Mouse (Mus musculus): ENCODE data around the gene Diaph3. TPM values are rescaled to one million over a fixed set of nuclear protein-coding genes. Genes with fewer than 3 reads are reported as not detected.
"Not testable (repeated sequence)": the region's sequence is repeated elsewhere in the genome, so short reads cannot be mapped to it uniquely, and the experiment has no call there.

Diaph3 gene
- polyA plus RNA-seq, 1 experiment from 2014 or later = 10.2 TPM

GRCm38 (mm10) chr14:87123091-87123490, 17.9 kb downstream of the Diaph3 start:
- Histone ChIP-seq H3K4me3 (replicated peaks) (no peak overlapping the region), H3K36me3 (no peaks in the 10 kb centered on the region), H3K27me3 (replicated peaks) (no peaks in the 10 kb centered on the region), H3K4me1 (replicated peaks) (no peaks in the 10 kb centered on the region), H3K27ac (no peak overlapping the region), H3K4me2 (replicated peaks) (no peak overlapping the region), H3K9me3 (no peaks in the 10 kb centered on the region), H3K9ac (no peak overlapping the region)
- 89% methylated on average over 15 of the region's 15 CpGs for WGBS
- ATAC-seq = no peak

GRCm38 (mm10) chr14:87121868-87122267, 19.2 kb downstream of the Diaph3 start:
- ATAC-seq = no peak
- no peaks in the 10 kb centered on the region for H3K27me3 ChIP-seq (replicated peaks)
- H3K4me1 ChIP-seq (replicated peaks) = no peaks in the 10 kb centered on the region
- no peak overlapping the region for H3K4me2 ChIP-seq (replicated peaks)
- no peak overlapping the region for H3K9ac ChIP-seq
- no peak overlapping the region for H3K4me3 ChIP-seq (replicated peaks)
- H3K36me3 ChIP-seq = no peaks in the 10 kb centered on the region
- H3K27ac ChIP-seq = no peak overlapping the region
- H3K9me3 ChIP-seq = no peaks in the 10 kb centered on the region
- 67% methylated on average over 6 of the region's 6 CpGs for WGBS

GRCm38 (mm10) chr14:87110634-87111033, 30.4 kb downstream of the Diaph3 start:
- ATAC-seq = no peak
- no peak overlapping the region for H3K4me3 ChIP-seq (replicated peaks)
- H3K4me2 ChIP-seq (replicated peaks) = no peak overlapping the region
- no peaks in the 10 kb centered on the region for H3K36me3 ChIP-seq
- no peaks in the 10 kb centered on the region for H3K9me3 ChIP-seq
- no peak overlapping the region for H3K27ac ChIP-seq
- no peaks in the 10 kb centered on the region for H3K27me3 ChIP-seq (replicated peaks)
- H3K9ac ChIP-seq = no peak overlapping the region
- 38% methylated on average over 2 of the region's 2 CpGs for WGBS
- no peaks in the 10 kb centered on the region for H3K4me1 ChIP-seq (replicated peaks)

GRCm38 (mm10) chr14:87099380-87100088, 41.5 kb downstream of the Diaph3 start:
- WGBS = 72% methylated on average over 1 of the region's 1 CpGs
- H3K4me2 ChIP-seq (replicated peaks) = no peak overlapping the region
- H3K9me3 ChIP-seq = no peaks in the 10 kb centered on the region

GRCm38 (mm10) chr14:87098093-87098492, 42.9 kb downstream of the Diaph3 start:
- ATAC-seq = no peak
- no peak overlapping the region for H3K4me3 ChIP-seq (replicated peaks)
- H3K9ac ChIP-seq = no peak overlapping the region
- H3K4me1 ChIP-seq (replicated peaks) = no peaks in the 10 kb centered on the region
- H3K36me3 ChIP-seq = no peaks in the 10 kb centered on the region
- WGBS = 83% methylated on average over 2 of the region's 2 CpGs
- H3K4me2 ChIP-seq (replicated peaks) = no peak overlapping the region
- no peak overlapping the region for H3K27ac ChIP-seq
- H3K27me3 ChIP-seq (replicated peaks) = no peaks in the 10 kb centered on the region
- H3K9me3 ChIP-seq = no peaks in the 10 kb centered on the region

More at GRCm38 (mm10) chr14:87099380-87100088, 41.5 kb downstream of the Diaph3 start:
- Histone ChIP-seq H3K4me1 (replicated peaks) (no peaks in the 10 kb centered on the region), H3K4me3 (replicated peaks) (no peak overlapping the region), H3K27ac (no peak overlapping the region), H3K27me3 (replicated peaks) (no peaks in the 10 kb centered on the region), H3K36me3 (no peaks in the 10 kb centered on the region), H3K9ac (no peak overlapping the region)
- no peak for ATAC-seq

- no peaks in the 10 kb centered on the region for H3K36me3 ChIP-seq
- 92% methylated on average over 3 of the region's 3 CpGs for WGBS
- no peaks in the 10 kb centered on the region for H3K9me3 ChIP-seq
- ATAC-seq = no peak
- H3K9ac ChIP-seq = no peak overlapping the region
- H3K4me3 ChIP-seq (replicated peaks) = no peak overlapping the region
- no peak overlapping the region for H3K4me2 ChIP-seq (replicated peaks)
- no peaks in the 10 kb centered on the region for H3K27me3 ChIP-seq (replicated peaks)
- no peaks in the 10 kb centered on the region for H3K4me1 ChIP-seq (replicated peaks)
- H3K27ac ChIP-seq = no peak overlapping the region
These were observed 49.5 kb downstream of the Diaph3 start for GRCm38 (mm10) chr14:87091522-87091921.

- Histone ChIP-seq H3K27ac (no peak overlapping the region), H3K4me1 (replicated peaks) (no peaks in the 10 kb centered on the region), H3K9me3 (no peaks in the 10 kb centered on the region), H3K4me3 (replicated peaks) (no peak overlapping the region), H3K36me3 (no peaks in the 10 kb centered on the region), H3K27me3 (replicated peaks) (no peaks in the 10 kb centered on the region), H3K4me2 (replicated peaks) (no peak overlapping the region), H3K9ac (no peak overlapping the region)
- WGBS = 87% methylated on average over 5 of the region's 5 CpGs
- no peak for ATAC-seq
These were observed 49.9 kb downstream of the Diaph3 start for GRCm38 (mm10) chr14:87091108-87091507.

GRCm38 (mm10) chr14:87088928-87089327, 52.1 kb downstream of the Diaph3 start:
- no peak overlapping the region for H3K27ac ChIP-seq

GRCm38 (mm10) chr14:87088456-87088855, 52.6 kb downstream of the Diaph3 start:
- Histone ChIP-seq H3K9me3 (no peaks in the 10 kb centered on the region), H3K27me3 (replicated peaks) (no peaks in the 10 kb centered on the region), H3K27ac (no peak overlapping the region), H3K9ac (no peak overlapping the region), H3K4me2 (replicated peaks) (no peak overlapping the region), H3K36me3 (no peaks in the 10 kb centered on the region), H3K4me3 (replicated peaks) (no peak overlapping the region), H3K4me1 (replicated peaks) (no peaks in the 10 kb centered on the region)
- WGBS = 74% methylated on average over 5 of the region's 5 CpGs
- ATAC-seq = peak; percentile 45; the same call in 1 of the 2 replicates

More at GRCm38 (mm10) chr14:87088928-87089327, 52.1 kb downstream of the Diaph3 start:
- no peak overlapping the region for H3K4me3 ChIP-seq (replicated peaks)
- WGBS = 70% methylated on average over 4 of the region's 4 CpGs
- no peaks in the 10 kb centered on the region for H3K27me3 ChIP-seq (replicated peaks)
- no peaks in the 10 kb centered on the region for H3K36me3 ChIP-seq
- H3K4me2 ChIP-seq (replicated peaks) = no peak overlapping the region
- ATAC-seq = no peak
- H3K9me3 ChIP-seq = no peaks in the 10 kb centered on the region
- H3K4me1 ChIP-seq (replicated peaks) = no peaks in the 10 kb centered on the region
- no peak overlapping the region for H3K9ac ChIP-seq

GRCm38 (mm10) chr14:87087996-87088395, 53.0 kb downstream of the Diaph3 start:
- no peak overlapping the region for H3K9ac ChIP-seq
- no peaks in the 10 kb centered on the region for H3K27me3 ChIP-seq (replicated peaks)
- no peak overlapping the region for H3K4me2 ChIP-seq (replicated peaks)
- H3K36me3 ChIP-seq = no peaks in the 10 kb centered on the region
- no peak overlapping the region for H3K27ac ChIP-seq
- ATAC-seq = peak; percentile 49; the same call in 1 of the 2 replicates
- 94% methylated on average over 1 of the region's 1 CpGs for whole genome bisulfite sequencing
- no peaks in the 10 kb centered on the region for H3K9me3 ChIP-seq
- no peak overlapping the region for H3K4me3 ChIP-seq (replicated peaks)
- H3K4me1 ChIP-seq (replicated peaks) = no peaks in the 10 kb centered on the region

GRCm38 (mm10) chr14:87084906-87085305, 56.1 kb downstream of the Diaph3 start:
- H3K4me3 ChIP-seq (replicated peaks); H3K9me3 ChIP-seq; ATAC-seq; H3K27ac ChIP-seq; H3K4me2 ChIP-seq (replicated peaks); H3K9ac ChIP-seq; H3K4me1 ChIP-seq (replicated peaks); H3K36me3 ChIP-seq; H3K27me3 ChIP-seq (replicated peaks): not testable (repeated sequence)
- WGBS = 50% methylated on average over 8 of the region's 8 CpGs

- Histone ChIP-seq H3K27me3 (replicated peaks) (no peaks in the 10 kb centered on the region), H3K9me3 (no peaks in the 10 kb centered on the region), H3K9ac (no peak overlapping the region), H3K4me2 (replicated peaks) (no peak overlapping the region), H3K4me3 (replicated peaks) (no peak overlapping the region), H3K27ac (no peak overlapping the region), H3K36me3 (no peaks in the 10 kb centered on the region), H3K4me1 (replicated peaks) (no peaks in the 10 kb centered on the region)
- ATAC-seq = no peak
- WGBS = 75% methylated on average over 6 of the region's 6 CpGs
These were observed 57.1 kb downstream of the Diaph3 start for GRCm38 (mm10) chr14:87083911-87084310.

- Histone ChIP-seq H3K4me2 (replicated peaks) (no peak overlapping the region), H3K9me3 (no peaks in the 10 kb centered on the region), H3K4me1 (replicated peaks) (no peaks in the 10 kb centered on the region), H3K27ac (no peak overlapping the region), H3K4me3 (replicated peaks) (no peak overlapping the region), H3K9ac (no peak overlapping the region), H3K36me3 (no peaks in the 10 kb centered on the region), H3K27me3 (replicated peaks) (no peaks in the 10 kb centered on the region)
- ATAC-seq = no peak
- WGBS = 95% methylated on average over 2 of the region's 2 CpGs
These were observed 61.3 kb downstream of the Diaph3 start for GRCm38 (mm10) chr14:87079725-87080124.

Data from intestine, embryonic 15.5 days (tissue).